13 mouse cellular contexts compared by ENCODE assay signal in genomic region chr14:34220426-34220825, GRCm38 (mm10). TPM values are rescaled to one million over a fixed set of nuclear protein-coding genes. Genes with fewer than 3 reads are reported as not detected.
A peak's percentile ranks its signal among the peaks of the same experiment; 100 is the strongest.
DNase-seq lines count a peak whose midpoint lies in the region; ATAC-seq and TF ChIP-seq lines count a peak whose summit lies in the region.
"Had no signal": no experiment of that assay in that cellular context is flagged by ENCODE, and none has a peak within 500 bp of the region (broad histone marks: within the 10 kb centered on the region; RNA-seq: fewer than 3 reads in every experiment).

No protein-coding gene starts in this region.

- peak; percentile 69 for DNase-seq in heart, embryonic 10.5 days (ENCODE audit: low spot score)
- DNase-seq in heart, postnatal 25 days (ENCODE audit: low spot score), result no peak
- no peak for DNase-seq in limb, embryonic 10.5 days (ENCODE audit: low spot score)
- no peak for DNase-seq in midbrain, postnatal 0 days (ENCODE audit: low spot score)
- DNase-seq: cerebellum, adult 9-10 months; right cerebral cortex, postnatal 25 days; thymus, postnatal 36 days had no signal

- H3K4me3 ChIP-seq in heart, embryonic 10.5 days, result no peak overlapping the region; the same call in 1 of the 2 replicates
- H3K4me3 ChIP-seq in limb, embryonic 12.5 days (replicated peaks), result no peak overlapping the region; the same call in 1 of the 2 replicates
- no peak overlapping the region for H3K4me3 ChIP-seq in limb, embryonic 10.5 days
- H3K4me3 ChIP-seq in midbrain, postnatal 0 days (ENCODE audit: low read depth, low read length), result no peak overlapping the region
- H3K4me3 ChIP-seq in midbrain, embryonic 13.5 days (replicated peaks), result no peak overlapping the region

- peaks cover 65% of the 10 kb centered on the region for H3K27me3 ChIP-seq in heart, embryonic 10.5 days (ENCODE audit: insufficient read depth, poor library complexity, severe bottlenecking)
- peaks cover 50% of the 10 kb centered on the region for H3K27me3 ChIP-seq in limb, embryonic 12.5 days
- peaks cover 48% of the 10 kb centered on the region for H3K27me3 ChIP-seq in limb, embryonic 10.5 days (ENCODE audit: low read depth, poor library complexity, severe bottlenecking)
- peaks cover 13% of the 10 kb centered on the region; the same call in 1 of the 2 replicates for H3K27me3 ChIP-seq in midbrain, postnatal 0 days (ENCODE audit: insufficient read depth, low read length)
- peaks cover 34% of the 10 kb centered on the region for H3K27me3 ChIP-seq in midbrain, embryonic 13.5 days

- no peak overlapping the region for H3K9ac ChIP-seq in limb, embryonic 12.5 days (replicated peaks)
- no peak overlapping the region for H3K9ac ChIP-seq in midbrain, postnatal 0 days (replicated peaks; ENCODE audit: low read length, poor library complexity, severe bottlenecking)
- no peak overlapping the region for H3K9ac ChIP-seq in midbrain, embryonic 13.5 days (replicated peaks)

- no peak for TF ChIP-seq CTCF in midbrain, postnatal 0 days (IDR thresholded peaks at IDR 0.05)

- H3K27ac ChIP-seq in heart, embryonic 10.5 days, result no peak overlapping the region
- H3K27ac ChIP-seq in limb, embryonic 12.5 days, result no peak overlapping the region
- no peak overlapping the region for H3K27ac ChIP-seq in limb, embryonic 10.5 days
- no peak overlapping the region for H3K27ac ChIP-seq in midbrain, postnatal 0 days (ENCODE audit: low read depth, low read length)
- H3K27ac ChIP-seq in midbrain, embryonic 13.5 days, result no peak overlapping the region
- H3K27ac ChIP-seq: limb, embryonic 13.5 days had no signal

- H3K36me3 ChIP-seq in heart, embryonic 10.5 days, result no peaks in the 10 kb centered on the region
- no peaks in the 10 kb centered on the region for H3K36me3 ChIP-seq in limb, embryonic 12.5 days
- H3K36me3 ChIP-seq in limb, embryonic 10.5 days, result no peaks in the 10 kb centered on the region
- H3K36me3 ChIP-seq in midbrain, postnatal 0 days (ENCODE audit: insufficient read depth, low read length), result no peaks in the 10 kb centered on the region
- H3K36me3 ChIP-seq in midbrain, embryonic 13.5 days, result no peaks in the 10 kb centered on the region
- H3K36me3 ChIP-seq: limb, embryonic 13.5 days had no signal

- ATAC-seq in limb, embryonic 12.5 days (ENCODE audit: insufficient number of reproducible peaks, insufficient read depth, low FRiP score, low TSS enrichment, low read depth), result no peak
- ATAC-seq in midbrain, postnatal 0 days (ENCODE audit: low FRiP score), result no peak
- no peak for ATAC-seq in midbrain, embryonic 13.5 days
- no peak for ATAC-seq in granulocyte monocyte progenitor cell, adult 5-6 weeks (replicated peaks; ENCODE audit: poor library complexity, severe bottlenecking)
- ATAC-seq: inflammation-experienced regulatory T-cells, adult 6 months had no signal

- WGBS in heart, embryonic 10.5 days, result 63% methylated on average over 5 of the region's 5 CpGs
- 74% methylated on average over 5 of the region's 5 CpGs for WGBS in limb, embryonic 12.5 days
- 78% methylated on average over 5 of the region's 5 CpGs for WGBS in limb, embryonic 10.5 days
- 82% methylated on average over 5 of the region's 5 CpGs for WGBS in midbrain, postnatal 0 days
- 80% methylated on average over 5 of the region's 5 CpGs for WGBS in midbrain, embryonic 13.5 days

- H3K4me1 ChIP-seq in heart, embryonic 10.5 days, result peaks cover 8% of the 10 kb centered on the region
- peaks cover 8% of the 10 kb centered on the region for H3K4me1 ChIP-seq in limb, embryonic 12.5 days (replicated peaks)
- H3K4me1 ChIP-seq in limb, embryonic 10.5 days, result peaks cover 7% of the 10 kb centered on the region
- no peaks in the 10 kb centered on the region for H3K4me1 ChIP-seq in midbrain, postnatal 0 days (ENCODE audit: insufficient read depth, low read length)
- peaks cover 5% of the 10 kb centered on the region; the same call in 1 of the 2 replicates for H3K4me1 ChIP-seq in midbrain, embryonic 13.5 days (replicated peaks)

- intact Hi-C loops in heart, postnatal 25 days (cut with DNase I), result no loop called here

- H3K9me3 ChIP-seq in heart, embryonic 10.5 days, result no peaks in the 10 kb centered on the region
- no peaks in the 10 kb centered on the region for H3K9me3 ChIP-seq in limb, embryonic 12.5 days
- no peaks in the 10 kb centered on the region for H3K9me3 ChIP-seq in limb, embryonic 10.5 days (replicated peaks)
- H3K9me3 ChIP-seq in midbrain, postnatal 0 days (ENCODE audit: low read length), result no peaks in the 10 kb centered on the region
- no peaks in the 10 kb centered on the region for H3K9me3 ChIP-seq in midbrain, embryonic 13.5 days
- H3K9me3 ChIP-seq: limb, embryonic 13.5 days had no signal

- H3K4me2 ChIP-seq in limb, embryonic 12.5 days, result peak overlapping the region; percentile 69
- peak overlapping the region; percentile 50; the same call in 1 of the 2 replicates for H3K4me2 ChIP-seq in midbrain, postnatal 0 days (ENCODE audit: low read depth, low read length, poor library complexity, severe bottlenecking)
- no peak overlapping the region for H3K4me2 ChIP-seq in midbrain, embryonic 13.5 days (replicated peaks)

RNA-seq across cellular contexts. Expression of gene Syt15, which starts 1.0 kb away (rescaled TPM):
- 0.29 and 0.52 TPM in 2 replicates for polyA plus RNA-seq in heart, embryonic 10.5 days (2016; fragmentation: Nextera tagmentation; extraction: Ambion mirVana)
- total RNA-seq in heart, postnatal 25 days (2021), result under 1 TPM; 0.70 to 0.75 TPM
- polyA plus RNA-seq in limb, embryonic 12.5 days (2016; fragmentation: Nextera tagmentation; extraction: Ambion mirVana), result 0.12 and 0.16 TPM in 2 replicates
- polyA plus RNA-seq in limb, embryonic 10.5 days (2016; fragmentation: Nextera tagmentation; extraction: Ambion mirVana), result 0.05 TPM in 1 of 2 replicates, not detected in the other
- 2.1 and 2.6 TPM in 2 replicates for total RNA-seq in midbrain, postnatal 0 days (2014; rRNA removed)
- 0.80 and 0.96 TPM in 2 replicates for polyA plus RNA-seq in midbrain, postnatal 0 days (2015; fragmentation: Nextera tagmentation; extraction: Ambion mirVana)
- 0.49 and 0.63 TPM in 2 replicates for polyA plus RNA-seq in midbrain, embryonic 13.5 days (2015; fragmentation: Nextera tagmentation; extraction: Ambion mirVana)
- total RNA-seq in granulocyte monocyte progenitor cell, adult 5-6 weeks (2014; fragmentation: Nextera tagmentation), result not detected in 2 replicates
- total RNA-seq in granulocyte monocyte progenitor cell, adult 5-6 weeks (2017), result not detected in 2 replicates
- total RNA-seq: megakaryocyte-erythroid progenitor cell, adult 5-6 weeks had no signal

RNA-seq across cellular contexts. Expression of gene Gprin2, which starts 19.0 kb away (rescaled TPM):
- polyA plus RNA-seq in heart, embryonic 10.5 days (2016; fragmentation: Nextera tagmentation; extraction: Ambion mirVana), result 0.17 and 0.46 TPM in 2 replicates
- under 1 TPM; 0.08 to 0.28 TPM for total RNA-seq in heart, postnatal 25 days (2021)
- polyA plus RNA-seq in limb, embryonic 12.5 days (2016; fragmentation: Nextera tagmentation; extraction: Ambion mirVana), result 1.7 and 2.4 TPM in 2 replicates
- 0.43 TPM in 2 replicates for polyA plus RNA-seq in limb, embryonic 10.5 days (2016; fragmentation: Nextera tagmentation; extraction: Ambion mirVana)
- 44.6 and 49.3 TPM in 2 replicates for total RNA-seq in midbrain, postnatal 0 days (2014; rRNA removed)
- polyA plus RNA-seq in midbrain, postnatal 0 days (2015; fragmentation: Nextera tagmentation; extraction: Ambion mirVana), result 7.2 and 7.7 TPM in 2 replicates
- polyA plus RNA-seq in midbrain, embryonic 13.5 days (2015; fragmentation: Nextera tagmentation; extraction: Ambion mirVana), result 5.3 and 5.4 TPM in 2 replicates
- total RNA-seq in granulocyte monocyte progenitor cell, adult 5-6 weeks (2014; fragmentation: Nextera tagmentation), result not detected in 2 replicates
- not detected in 2 replicates for total RNA-seq in granulocyte monocyte progenitor cell, adult 5-6 weeks (2017)
- total RNA-seq: megakaryocyte-erythroid progenitor cell, adult 5-6 weeks had no signal
